Mouse (Mus musculus) CH12.LX (cell line): ENCODE data around the gene Boc. TPM values are rescaled to one million over a fixed set of nuclear protein-coding genes. Genes with fewer than 3 reads are reported as not detected.

ENCODE experiments used
- DNase-seq: peaks from one replicate; pipeline ENCODE4 v3.0.0-alpha.2; 2013; ENCODE audit errors: extremely low read depth
- H3K27ac ChIP-seq: 2 replicates; pipeline ENCODE4 v1.5.1; 2012; ENCODE audit warnings: low read depth, mild to moderate bottlenecking, control low read depth, moderate library complexity; ENCODE audit not compliant: insufficient read depth
- H3K27me3 ChIP-seq: replicated peaks from 2 replicates; pipeline ENCODE3; 2012; ENCODE audit warnings: inconsistent platforms
- H3K36me3 ChIP-seq, 2 experiments: replicated peaks in 1 of 2; 2 replicates each; pipeline versions ENCODE3 to v1.6.1; 2012; ENCODE audit warnings: inconsistent platforms in 1 of 2, low read length in 1 of 2, mild to moderate bottlenecking in 1 of 2, mixed read lengths in 1 of 2, moderate library complexity in 1 of 2; ENCODE audit not compliant: control insufficient read depth in 1 of 2, insufficient read depth in 1 of 2
- H3K4me1 ChIP-seq, 2 experiments: 2 replicates each; pipeline ENCODE4 v1.6.1; 2012; ENCODE audit warnings: inconsistent platforms in 1 of 2, moderate library complexity in 1 of 2; ENCODE audit not compliant: insufficient read depth in 2 of 2, control insufficient read depth in 1 of 2
- H3K4me2 ChIP-seq: 2 replicates; pipeline ENCODE4 v1.6.1; 2012; ENCODE audit warnings: low read depth, mild to moderate bottlenecking, control low read depth; ENCODE audit not compliant: poor library complexity, insufficient read depth, severe bottlenecking
- H3K4me3 ChIP-seq, 3 experiments: fragments of 150-350 bp in 1 of 3; sonication (generic) in 1 of 3; replicated peaks in 1 of 3; 2 replicates each; pipeline versions ENCODE3 to v1.5.1; 2011 to 2012; ENCODE audit warnings: low read depth in 2 of 3, low read length in 2 of 3, mild to moderate bottlenecking in 2 of 3, moderate library complexity in 2 of 3, control low read depth in 1 of 3, improper control_type of control experiment in 1 of 3, inconsistent platforms in 1 of 3, mixed read lengths in 1 of 3; ENCODE audit not compliant: poor library complexity in 1 of 3
- H3K79me2 ChIP-seq: replicated peaks from 2 replicates; pipeline ENCODE4 v1.6.1; 2012; ENCODE audit warnings: mild to moderate bottlenecking, moderate library complexity; ENCODE audit not compliant: control insufficient read depth, poor library complexity, insufficient read depth, severe bottlenecking; ENCODE audit errors: extremely low read depth
- H3K9ac ChIP-seq: 2 replicates; pipeline ENCODE4 v1.6.1; 2012; ENCODE audit warnings: low read depth, mild to moderate bottlenecking, control low read depth, moderate library complexity; ENCODE audit not compliant: insufficient read depth
- H3K9me3 ChIP-seq: replicated peaks from 2 replicates; pipeline ENCODE3; 2012; ENCODE audit warnings: low read length, inconsistent platforms, mixed read lengths
- BHLHE40 ChIP-seq: IDR thresholded peaks from 2 replicates; pipeline ENCODE4 v1.6.1; 2011; ENCODE audit warnings: mild to moderate bottlenecking, low read depth, low read length, improper control_type of control experiment
- ETS1 ChIP-seq: conservative IDR thresholded peaks from 2 replicates; pipeline ENCODE4 v1.6.1; 2012; ENCODE audit warnings: low read depth, mild to moderate bottlenecking, inconsistent platforms, low read length, improper control_type of control experiment, moderate library complexity
- MAFK ChIP-seq: IDR thresholded peaks from 2 replicates; pipeline ENCODE4 v1.6.1; 2011; ENCODE audit warnings: low read length, improper control_type of control experiment; ENCODE audit not compliant: insufficient replicate concordance
- MAZ ChIP-seq: IDR thresholded peaks from 2 replicates; pipeline ENCODE4 v1.6.1; 2012; ENCODE audit warnings: low read depth, mild to moderate bottlenecking, inconsistent platforms, low read length, improper control_type of control experiment, moderate library complexity
- MEF2A ChIP-seq: IDR thresholded peaks from 2 replicates; pipeline ENCODE4 v1.6.1; 2014; ENCODE audit warnings: low read depth, mild to moderate bottlenecking, inconsistent platforms, low read length, improper control_type of control experiment, borderline replicate concordance
- MXI1 ChIP-seq: IDR thresholded peaks from 2 replicates; pipeline ENCODE4 v1.6.1; 2011; ENCODE audit warnings: mild to moderate bottlenecking, low read depth, low read length, improper control_type of control experiment
- NELFE ChIP-seq: IDR thresholded peaks from 2 replicates; pipeline ENCODE4 v1.6.1; 2011; ENCODE audit warnings: low read depth, low read length, improper control_type of control experiment
- POLR2A ChIP-seq: IDR thresholded peaks from 2 replicates; pipeline ENCODE4 v1.6.1; 2011; ENCODE audit warnings: low read depth, mild to moderate bottlenecking, improper control_type of control experiment, low read length
- POLR2AphosphoS2 ChIP-seq: IDR thresholded peaks from 2 replicates; pipeline ENCODE4 v1.6.1; 2011; ENCODE audit warnings: low read depth, low read length, improper control_type of control experiment
- RAD21 ChIP-seq: IDR thresholded peaks from 2 replicates; pipeline ENCODE4 v1.6.1; 2011; ENCODE audit warnings: low read depth, mild to moderate bottlenecking, low read length, improper control_type of control experiment, moderate library complexity
- SIN3A ChIP-seq: IDR thresholded peaks from 2 replicates; pipeline ENCODE4 v1.6.1; 2012; ENCODE audit warnings: low read length, improper control_type of control experiment, inconsistent platforms
- SMC3 ChIP-seq: IDR thresholded peaks from 2 replicates; pipeline ENCODE4 v1.6.1; 2011; ENCODE audit warnings: low read depth, low read length, improper control_type of control experiment
- TBP ChIP-seq: conservative IDR thresholded peaks from 2 replicates; pipeline ENCODE4 v1.6.1; 2011; ENCODE audit warnings: low read depth, low read length, improper control_type of control experiment
- TCF12 ChIP-seq: IDR thresholded peaks from 2 replicates; pipeline ENCODE4 v1.6.1; 2014; ENCODE audit warnings: low read depth, mild to moderate bottlenecking, inconsistent platforms, low read length, improper control_type of control experiment
- UBTF ChIP-seq: IDR thresholded peaks from 2 replicates; pipeline ENCODE4 v1.6.1; 2012; ENCODE audit warnings: low read depth, mild to moderate bottlenecking, inconsistent platforms, low read length, improper control_type of control experiment, moderate library complexity
- USF2 ChIP-seq: conservative IDR thresholded peaks from 2 replicates; pipeline ENCODE4 v1.6.1; 2011; ENCODE audit warnings: low read depth, low read length, improper control_type of control experiment
- ZC3H11A ChIP-seq: IDR thresholded peaks from 2 replicates; pipeline ENCODE4 v1.6.1; 2012; ENCODE audit warnings: low read depth, mild to moderate bottlenecking, inconsistent platforms, low read length, improper control_type of control experiment
- ZKSCAN1 ChIP-seq: IDR thresholded peaks from 2 replicates; pipeline ENCODE4 v1.6.1; 2012; ENCODE audit warnings: low read depth, inconsistent platforms, low read length, improper control_type of control experiment, borderline replicate concordance
- ZNF384 ChIP-seq: IDR thresholded peaks from 2 replicates; pipeline ENCODE4 v1.6.1; 2012; ENCODE audit warnings: low read depth, low read length, improper control_type of control experiment, inconsistent platforms
- dilution Hi-C: fragments of 300-500 bp; cut with MboI; formaldehyde crosslinking; loops from 2 replicates; pipeline ENCODE4 v1.14.3; 2020; ENCODE audit warnings: low sequenced_read_pairs; ENCODE audit not compliant: extremely low pct_unique_long_range_greater_than_20kb, extremely low pct_ligation_motif_present
- in situ Hi-C: fragments of 300-500 bp; cut with MboI; formaldehyde crosslinking; loops from 3 replicates; pipeline ENCODE4 v1.14.3; 2019; ENCODE audit warnings: low sequenced_read_pairs, low pct_ligation_motif_present, low pct_unique_long_range_greater_than_20kb, mixed read lengths
- polyA plus RNA-seq: library from polyadenylated mRNA; unstranded; fragments of >175 nt; gene quantifications from 2 replicates; pipeline ENCODE4 v1.2.1, GENCODE M21; 2012; ENCODE audit warnings: low read depth; ENCODE audit not compliant: insufficient read length
- total RNA-seq, 2 experiments: library from RNA; depleted of rRNA; stranded (reverse); fragments of 300-350 nt in 1 of 2; fragments of >200 nt in 1 of 2; gene quantifications; 2 replicates each; pipeline ENCODE4 v1.2.3; 2012 to 2014

Boc gene
- total and polyA plus RNA-seq, 3 experiments: 0.25 to 1.5 (median 0.67) TPM

DNA sequence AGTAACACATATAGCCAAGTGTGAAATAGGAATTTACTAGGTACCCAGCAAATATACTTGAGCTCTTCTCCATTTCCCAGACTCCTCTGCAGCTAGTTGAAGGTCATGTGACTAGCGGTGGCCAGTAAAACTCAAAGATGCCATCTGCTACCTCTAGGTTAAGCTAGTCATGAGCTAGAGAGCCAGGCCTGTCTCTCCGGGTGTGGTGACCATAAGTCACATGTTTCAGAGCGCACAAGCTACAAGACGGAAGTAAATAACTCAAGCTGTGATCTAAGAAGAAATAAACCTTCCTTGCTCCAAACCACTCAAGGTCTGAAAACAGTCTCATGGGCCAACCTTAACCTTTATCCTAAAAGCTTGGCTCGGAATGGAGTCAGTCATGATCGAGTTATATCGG is 29.7 kb downstream of the Boc start:
- H3K4me1 ChIP-seq: peaks cover 11 to 31% of the 10 kb centered on the region in 2 experiments; a peak in 3 of 4 replicates
- no peak for DNase-seq
- H3K27ac ChIP-seq: no peak overlapping the region
- no peaks in the 10 kb centered on the region for H3K79me2 ChIP-seq
- H3K36me3 ChIP-seq: no peaks in the 10 kb centered on the region
- H3K9ac ChIP-seq: no peak overlapping the region
- no peaks in the 10 kb centered on the region for H3K9me3 ChIP-seq
- TF ChIP-seq BHLHE40 (no peak), USF2 (peak; percentile 42)
- H3K27me3 ChIP-seq: no peaks in the 10 kb centered on the region
- dilution Hi-C loops (no loop called here), in situ Hi-C loops (no loop called here)
- H3K4me3 ChIP-seq: no peak overlapping the region
- no peak overlapping the region for H3K4me2 ChIP-seq

DNA sequence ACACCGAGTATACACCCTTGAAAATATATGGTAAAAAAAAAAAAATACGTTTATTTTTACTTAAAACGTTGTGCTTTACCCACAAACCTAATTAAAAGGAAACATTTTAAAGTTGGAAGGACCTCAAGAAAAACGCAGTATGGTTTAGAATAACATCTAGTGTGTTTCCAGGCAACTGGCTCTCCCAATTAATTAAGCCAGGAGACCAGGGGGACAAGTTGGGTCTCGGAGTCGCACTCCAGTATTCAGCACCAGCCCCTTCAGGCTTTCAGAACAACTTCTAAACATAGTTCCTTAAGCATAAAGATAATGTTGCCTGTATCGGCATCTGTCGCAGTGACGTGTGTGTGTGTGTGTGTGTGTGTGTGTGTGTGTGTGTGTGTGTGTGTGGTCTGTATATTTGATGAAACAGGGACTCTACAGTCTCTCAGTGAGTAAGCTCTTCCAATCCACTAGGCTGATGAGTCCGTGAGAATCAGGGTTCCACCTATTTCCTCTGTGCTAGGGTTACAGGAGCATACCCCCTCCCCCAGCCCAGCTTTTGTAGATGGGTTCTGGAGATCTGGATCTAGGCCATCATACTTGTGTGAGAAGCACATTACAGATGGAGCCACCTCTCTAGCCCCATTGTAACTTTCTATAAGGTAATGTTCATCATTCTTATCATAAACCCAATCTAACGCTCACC is 31.3 kb downstream of the Boc start:
- Histone ChIP-seq H3K36me3 (no peaks in the 10 kb centered on the region), H3K4me2 (no peak overlapping the region), H3K4me1 (peaks cover 9 to 24% of the 10 kb centered on the region in 2 experiments; a peak in 3 of 4 replicates), H3K9ac (no peak overlapping the region), H3K79me2 (no peaks in the 10 kb centered on the region), H3K4me3 (no peak overlapping the region), H3K27ac (no peak overlapping the region), H3K27me3 (no peaks in the 10 kb centered on the region), H3K9me3 (no peaks in the 10 kb centered on the region)
- no peak for TF ChIP-seq POLR2AphosphoS2
- no peak for DNase-seq
- in situ Hi-C loops: no loop called here
- dilution Hi-C loops: no loop called here

GRCm38 (mm10) chr16:44526689-44527088 is 32.0 kb downstream of the Boc start:
- no peak overlapping the region for H3K9ac ChIP-seq
- no peaks in the 10 kb centered on the region for H3K27me3 ChIP-seq
- dilution Hi-C loops (no loop called here), in situ Hi-C loops (no loop called here)
- TF ChIP-seq RAD21 (no peak), MAZ (no peak), UBTF (no peak), MAFK (no peak), ETS1 (no peak), SIN3A (no peak), ZNF384 (no peak), NELFE (no peak), MXI1 (no peak), TBP (no peak), MEF2A (no peak), TCF12 (no peak), POLR2A (no peak), ZKSCAN1 (no peak), SMC3 (no peak), ZC3H11A (no peak)
- no peaks in the 10 kb centered on the region for H3K79me2 ChIP-seq
- no peak overlapping the region for H3K4me2 ChIP-seq
- H3K36me3 ChIP-seq: no peaks in the 10 kb centered on the region
- no peak for DNase-seq
- no peak overlapping the region for H3K4me3 ChIP-seq
- H3K4me1 ChIP-seq: peaks cover 9 to 24% of the 10 kb centered on the region in 2 experiments; a peak in 3 of 4 replicates
- H3K27ac ChIP-seq: no peak overlapping the region
- no peaks in the 10 kb centered on the region for H3K9me3 ChIP-seq
